Mouse (Mus musculus): Measurements from ENCODE around the gene Wif1.

DNA sequence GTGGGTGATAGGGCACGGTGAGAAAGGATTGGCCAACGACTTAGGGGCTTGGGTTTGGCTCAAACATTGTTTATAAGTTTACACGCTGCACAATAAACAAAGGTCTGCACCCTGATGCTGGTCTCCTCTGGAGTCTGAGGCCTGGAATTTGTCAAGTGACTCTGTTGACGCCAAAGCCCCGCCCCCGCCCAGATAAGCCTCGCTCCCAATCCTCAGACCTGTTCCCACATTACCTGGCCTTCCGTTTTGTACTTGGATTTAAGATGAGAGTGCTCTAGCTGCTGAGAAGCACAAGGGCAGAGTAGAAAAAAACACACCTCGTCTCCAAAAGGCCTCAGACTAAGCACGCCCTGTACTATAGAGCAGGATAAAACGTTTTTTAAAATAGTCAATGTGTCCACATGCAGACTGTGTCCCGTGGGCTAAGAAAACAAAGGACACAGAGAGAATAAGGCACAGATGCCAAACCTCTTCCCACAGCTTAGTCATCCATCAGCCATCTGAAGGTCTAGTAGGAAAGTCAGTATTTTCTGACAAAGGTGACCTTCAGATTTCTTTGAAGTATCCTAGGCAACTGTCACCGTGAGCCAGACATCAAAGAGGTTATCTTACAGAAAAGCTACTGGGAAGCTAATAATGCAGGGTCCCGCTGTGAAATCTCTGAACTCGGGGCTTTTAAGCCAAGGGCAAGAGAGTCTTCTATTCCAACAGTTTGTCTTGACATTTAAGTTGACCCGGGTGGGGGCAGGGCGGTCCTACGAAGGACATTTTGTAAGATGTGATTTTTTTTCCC lies 16.9 kb upstream of the Wif1 start:
- TF ChIP-seq CTCF (IDR thresholded peaks at IDR 0.05; ENCODE audit: low read depth): no peak
- no peak for TF ChIP-seq EP300 (IDR thresholded peaks at IDR 0.05; ENCODE audit: low read depth)
